Mouse (Mus musculus): Measurements from ENCODE around the gene Cetn4.

Gene Cetn4

DNA sequence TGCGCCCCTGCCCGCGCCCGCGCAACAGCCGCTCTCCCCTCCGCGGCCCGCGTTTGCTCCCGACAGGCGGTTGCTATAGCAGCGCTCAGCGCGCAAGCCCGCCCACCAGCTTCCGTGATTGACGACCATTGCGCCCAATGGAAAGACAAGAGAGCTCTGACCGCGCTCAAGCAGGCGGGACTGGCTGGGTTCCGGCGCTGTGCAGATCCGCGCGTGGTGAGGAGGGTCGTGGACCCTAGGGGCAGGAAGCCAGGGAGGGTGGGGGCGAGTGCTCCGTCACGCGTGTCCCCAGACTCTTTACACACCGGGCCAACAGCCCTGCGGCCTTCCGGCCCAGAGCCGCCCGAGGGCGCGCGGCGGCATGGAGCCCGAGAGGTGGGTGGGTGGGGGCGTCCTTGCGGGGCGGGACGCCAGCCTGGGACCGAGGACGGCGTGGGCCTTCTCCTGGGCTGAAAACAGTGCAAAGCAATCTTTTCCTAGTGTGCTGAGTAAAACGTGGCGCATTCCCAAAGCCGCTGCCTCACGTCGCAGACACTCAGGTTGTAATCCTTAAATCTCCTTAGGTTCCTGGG lies at the start of gene Cetn4, which contains the start of gene Bbs12:
Cetn4 (minus strand) TSS at position 339 of the 572 bp plus-strand sequence.
Bbs12 (plus strand) TSS at position 185 of the 572 bp plus-strand sequence.
- CTCF ChIA-PET = interaction anchor here (0.6 to 0.7 kb wide), 3 partner anchors 128 to 1162 kb away, joined by 3 to 11 read pairs (median 5); no protein-coding TSS in a partner anchor

DNA sequence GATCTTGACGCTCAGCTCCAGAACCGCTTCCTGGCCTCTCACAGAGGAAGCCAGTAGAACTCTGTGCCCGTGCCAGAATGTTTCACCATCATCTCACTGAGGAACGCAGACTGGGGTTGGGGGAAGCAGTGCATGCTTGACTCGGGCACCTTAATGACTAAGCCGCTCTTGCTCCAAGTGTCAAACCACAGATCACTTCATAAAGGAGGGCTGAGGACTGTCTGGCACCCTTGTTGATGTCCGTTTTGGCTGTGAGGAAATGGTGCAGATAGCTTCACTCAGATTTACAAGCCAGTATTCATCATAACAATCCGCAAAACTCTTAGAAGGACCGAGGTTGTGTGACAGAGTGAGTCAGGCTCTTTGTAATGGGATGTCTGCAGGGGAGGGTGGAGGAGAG lies 48.2 kb upstream of the Cetn4 start:
- CTCF ChIA-PET = interaction anchor here (0.7 kb wide), 1 partner anchor 14 kb away, joined by 4 read pairs; no protein-coding TSS in a partner anchor

DNA sequence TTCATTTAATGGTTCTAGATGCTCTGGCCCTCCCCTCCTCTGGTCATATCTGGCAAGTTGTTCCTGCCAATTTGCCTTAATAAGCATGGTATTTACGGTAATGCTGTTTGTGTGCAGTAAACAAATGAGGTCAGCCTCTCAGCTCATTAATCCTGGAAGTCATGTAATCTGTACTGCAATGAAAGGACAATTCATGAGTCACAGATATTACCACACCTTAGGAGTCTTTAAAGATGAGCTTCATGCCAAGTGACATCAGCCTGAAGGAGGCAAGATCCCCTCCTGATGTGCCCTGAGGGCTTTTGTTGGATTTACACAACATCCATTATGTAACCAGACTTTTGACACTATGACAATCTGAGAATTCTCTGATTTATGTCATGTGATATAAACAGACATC lies 42.2 kb upstream of the Cetn4 start:
- CTCF ChIA-PET = no interaction called here

GRCm38 (mm10) chr3:37353951-37354481 lies 41.5 kb upstream of the Cetn4 start:
- CTCF ChIA-PET = no interaction called here

DNA sequence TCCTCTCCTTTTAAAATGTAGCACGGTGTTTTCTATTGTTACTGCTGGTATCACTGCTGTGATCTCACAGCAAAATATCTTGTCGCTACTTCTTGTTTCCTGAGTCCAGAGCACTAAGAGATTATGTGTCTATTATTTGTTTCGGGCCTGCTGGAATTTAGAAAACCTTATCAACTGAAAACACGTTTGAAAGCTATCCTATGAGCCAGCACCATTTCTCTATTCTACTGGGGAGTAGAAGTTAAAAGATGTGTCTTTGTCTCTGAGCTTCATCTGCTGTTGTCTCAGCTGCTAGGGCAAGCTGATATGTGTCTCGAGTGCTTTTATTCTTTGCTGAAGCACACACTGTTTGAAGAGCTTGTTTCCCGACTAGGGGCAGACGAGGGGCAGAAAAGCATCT lies 37.9 kb upstream of the Cetn4 start:
- CTCF ChIA-PET = no interaction called here

DNA sequence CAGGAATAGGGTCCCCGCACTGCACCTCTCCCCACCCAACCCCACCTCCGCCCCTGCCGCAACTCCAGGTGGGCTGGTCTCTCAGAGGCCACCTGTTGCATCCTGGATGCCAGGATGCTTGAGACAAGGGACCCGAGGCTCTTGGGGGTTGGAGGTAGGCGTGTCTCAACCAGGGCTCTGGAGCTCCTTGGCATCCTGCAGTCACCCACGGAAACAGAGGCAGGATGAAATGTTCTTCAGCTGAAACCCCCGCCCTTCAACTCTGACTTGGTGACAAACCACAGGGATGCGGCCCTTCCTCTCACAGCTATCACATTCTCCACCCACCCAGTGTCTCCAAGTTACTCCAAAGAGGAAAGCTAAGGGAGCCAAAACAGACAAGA lies 36.6 kb upstream of the Cetn4 start:
- CTCF ChIA-PET = no interaction called here

- CTCF ChIA-PET = no interaction called here
Observed at GRCm38 (mm10) chr3:37348221-37349165, 36.0 kb upstream of the Cetn4 start, which contains the start of gene Fgf2. Gene Fgf2 (plus strand): TSS chr3:37348346.

DNA sequence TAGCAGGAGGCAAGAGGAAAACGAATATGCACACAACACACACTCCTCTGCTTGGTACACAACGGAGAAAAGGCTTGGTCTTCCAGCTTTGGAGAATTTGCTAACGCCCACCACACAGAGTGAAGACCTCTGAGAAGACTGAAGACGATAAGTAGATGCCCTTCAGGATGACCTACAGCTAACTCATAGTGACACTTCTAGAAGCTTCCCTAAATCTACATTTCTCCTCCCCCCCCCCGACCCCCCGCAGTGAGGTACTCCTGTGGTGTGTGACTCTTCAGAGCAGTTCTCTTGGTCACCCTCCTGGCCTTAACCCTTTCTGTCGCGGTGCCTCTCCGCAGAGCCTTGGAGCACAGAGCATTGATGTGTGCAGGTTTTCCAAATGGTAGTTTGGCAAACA lies 35.2 kb upstream of the Cetn4 start:
- CTCF ChIA-PET = no interaction called here

DNA sequence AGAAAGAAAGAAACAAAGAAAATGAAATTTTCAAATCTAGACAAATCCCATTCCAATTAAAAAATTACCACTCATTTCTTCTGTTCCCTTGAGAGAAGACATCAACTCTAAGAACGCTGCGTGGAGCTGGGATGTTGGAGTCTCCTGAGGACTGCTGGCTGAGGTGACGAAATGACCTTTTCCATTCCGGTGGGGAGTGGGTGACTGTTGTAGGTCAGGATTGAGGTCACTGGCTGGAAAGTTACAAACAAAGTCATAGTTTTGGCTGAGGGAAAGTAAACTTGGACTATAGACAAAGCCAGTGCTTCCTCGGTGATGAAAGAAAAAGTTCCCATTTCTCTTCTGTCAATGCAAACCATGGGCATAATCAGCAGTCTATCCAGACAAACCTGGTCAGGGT lies 30.3 kb upstream of the Cetn4 start:
- CTCF ChIA-PET = no interaction called here

- CTCF ChIA-PET = interaction anchor here (0.6 kb wide), 1 partner anchor 1590 kb away, joined by 5 read pairs; no protein-coding TSS in a partner anchor
Observed at GRCm38 (mm10) chr3:37341110-37341509, 28.6 kb upstream of the Cetn4 start.

GRCm38 (mm10) chr3:37334053-37334452 lies 21.5 kb upstream of the Cetn4 start:
- CTCF ChIA-PET = no interaction called here

DNA sequence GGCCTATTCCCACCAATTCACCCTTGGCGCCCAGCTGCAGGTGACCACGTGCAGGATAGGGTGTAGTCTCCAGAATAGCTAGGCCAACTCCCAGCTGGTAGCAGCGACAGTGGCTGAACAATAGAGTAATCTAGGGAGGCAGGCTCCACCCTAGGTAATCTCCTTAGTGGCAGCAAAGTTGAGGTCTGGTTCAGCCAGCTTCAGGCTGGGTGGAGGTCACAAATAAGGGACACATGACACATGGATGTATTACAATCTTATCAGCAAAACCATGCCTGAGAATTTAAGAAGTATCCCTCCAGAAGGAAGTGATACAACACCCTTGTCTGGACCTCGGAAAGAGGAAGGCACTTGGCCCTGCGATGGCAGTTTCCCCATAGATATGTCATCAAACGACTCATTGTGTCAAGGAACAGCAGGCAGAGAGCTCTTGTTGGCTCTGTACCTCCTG lies 19.5 kb upstream of the Cetn4 start:
- CTCF ChIA-PET = no interaction called here

- CTCF ChIA-PET = no interaction called here
Observed at GRCm38 (mm10) chr3:37329963-37330362, 17.5 kb upstream of the Cetn4 start.

DNA sequence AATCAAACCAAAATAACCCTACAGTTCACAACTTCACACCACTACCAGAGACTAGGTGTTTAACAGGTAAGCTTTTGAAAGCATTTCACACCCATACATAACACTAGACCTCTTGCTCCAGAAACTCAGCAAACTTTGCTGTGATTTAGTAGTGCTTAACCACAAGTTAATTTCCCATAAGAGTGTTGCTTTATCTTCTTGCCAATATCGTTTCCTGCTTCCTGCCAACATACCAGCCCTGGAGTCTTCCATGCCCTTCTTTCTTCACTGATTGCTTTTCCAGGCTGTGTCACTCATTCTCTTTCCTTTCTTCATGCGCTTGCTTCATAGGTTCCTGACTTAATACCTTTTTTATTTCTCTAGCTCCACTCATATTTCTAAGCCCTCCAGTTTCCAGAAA lies 16.0 kb upstream of the Cetn4 start:
- CTCF ChIA-PET = no interaction called here

GRCm38 (mm10) chr3:37326627-37327026 lies 14.1 kb upstream of the Cetn4 start:
- CTCF ChIA-PET = no interaction called here

- CTCF ChIA-PET = no interaction called here
Observed at GRCm38 (mm10) chr3:37325317-37326112, 13.0 kb upstream of the Cetn4 start.

GRCm38 (mm10) chr3:37324310-37324709 lies 11.8 kb upstream of the Cetn4 start:
- CTCF ChIA-PET = no interaction called here

GRCm38 (mm10) chr3:37316233-37316632 lies 3.7 kb upstream of the Cetn4 start:
- CTCF ChIA-PET = no interaction called here

- CTCF ChIA-PET = interaction anchor here (0.6 kb wide), 1 partner anchor 163 kb away, joined by 3 read pairs; no protein-coding TSS in a partner anchor
Observed at GRCm38 (mm10) chr3:37313371-37313770, 863 bp upstream of the Cetn4 start.

DNA sequence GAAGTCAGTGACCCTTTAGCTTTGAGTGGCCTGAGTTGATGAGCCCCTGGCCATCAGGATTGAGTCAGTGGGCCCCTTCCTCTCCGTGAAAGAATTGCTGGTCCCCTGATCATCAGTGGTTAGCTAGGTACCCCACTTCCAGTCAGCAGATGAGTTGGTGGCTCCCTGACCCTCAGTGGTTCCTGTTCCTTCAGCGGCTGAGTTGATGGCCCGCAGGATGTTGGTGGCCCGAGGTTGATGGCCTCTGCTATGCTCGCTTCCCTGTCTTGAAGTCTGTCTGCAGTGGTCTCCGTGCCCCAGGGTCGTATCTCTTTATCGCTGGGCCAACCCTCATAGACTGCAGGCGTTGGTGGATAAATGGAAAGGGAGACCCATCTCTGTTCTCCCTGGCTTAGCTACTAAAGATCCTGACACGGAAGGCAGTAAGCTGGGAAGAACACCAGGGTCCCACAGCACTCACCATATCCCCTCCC lies 575 bp downstream of the Cetn4 start:
- CTCF ChIA-PET = interaction anchor here (0.6 to 0.7 kb wide), 3 partner anchors 128 to 1162 kb away, joined by 3 to 11 read pairs (median 5); no protein-coding TSS in a partner anchor

GRCm38 (mm10) chr3:37303392-37304139 lies 8.9 kb downstream of the Cetn4 start:
- CTCF ChIA-PET = interaction anchor here (1.1 kb wide), 1 partner anchor 52 kb away, joined by 3 read pairs; no protein-coding TSS in a partner anchor

Measured in spleen, embryonic (tissue).